Mouse (Mus musculus) spleen, postnatal 0 days (tissue): ENCODE measurements around the gene Cdkn2aip. TPM values are rescaled to one million over a fixed set of nuclear protein-coding genes. Genes with fewer than 3 reads are reported as not detected.

Experiments used
- polyA plus RNA-seq: library from polyadenylated mRNA; unstranded; fragments of >200 nt; fragmentation: Nextera tagmentation; extraction: Ambion mirVana; gene quantifications from 2 replicates; pipeline ENCODE4 v1.2.1, GENCODE M21; 2015

Gene Cdkn2aip
- polyA plus RNA-seq, result 17.4 and 19.0 TPM in 2 replicates

GRCm38 (mm10) chr8:47713761-47714745, at the start of gene Cdkn2aip:
Gene Cdkn2aip (minus strand): TSS chr8:47713932.

GRCm38 (mm10) chr8:47674777-47675710, 38.7 kb downstream of the Cdkn2aip start, which contains the start of gene Ing2:
Gene Ing2 (minus strand): TSS chr8:47675556.

Other genes with a start within 250 kb of the Cdkn2aip start
- gene Trappc11, start 180.5 kb downstream of the Cdkn2aip start, polyA plus RNA-seq, result 10.2 and 12.1 TPM in 2 replicates
- 26.4 and 26.9 TPM in 2 replicates for gene Rwdd4a, start 180.3 kb downstream of the Cdkn2aip start, polyA plus RNA-seq
- gene Ing2, start 38.4 kb downstream of the Cdkn2aip start, polyA plus RNA-seq, result 11.8 and 12.0 TPM in 2 replicates
- gene Cldn24, start 108.2 kb upstream of the Cdkn2aip start, polyA plus RNA-seq, result not detected in 2 replicates
- not detected in 2 replicates for gene Cldn22, start 110.5 kb upstream of the Cdkn2aip start, polyA plus RNA-seq